Mouse (Mus musculus): ENCODE measurements around the gene Dnajc14.

GRCm38 (mm10) chr10:128837400-128837799, 33.5 kb downstream of the Dnajc14 start:
- TF ChIP-seq CTCF (IDR thresholded peaks at IDR 0.05; ENCODE audit: borderline replicate concordance, control insufficient read depth, extremely low read depth, insufficient read depth, low read length, poor library complexity) (no peak), POLR2A (IDR thresholded peaks at IDR 0.05; ENCODE audit: control insufficient read depth, extremely low read depth, insufficient read depth, low read length, poor library complexity) (no peak)
